Mouse (Mus musculus) megakaryocyte, adult 5-6 weeks (primary cell): ENCODE results near the gene Morc1. TPM values are rescaled to one million over a fixed set of nuclear protein-coding genes. Genes with fewer than 3 reads are reported as not detected.

Source experiments
- ATAC-seq: 2 replicates; pipeline ENCODE4 v1.8.0; 2016; ENCODE audit warnings: mild to moderate bottlenecking, inconsistent platforms; ENCODE audit not compliant: poor library complexity, severe bottlenecking
- total RNA-seq, 2 experiments: library from RNA; stranded (forward) in 1 of 2; stranded (reverse) in 1 of 2; fragments of 153-499, 151-499 nt in 1 of 2; fragments of 221-1000, 200-1000 nt in 1 of 2; gene quantifications; 2 replicates each; pipeline versions ENCODE4 v1.2.3 to v1.2.4; 2015 to 2017

Morc1 gene
- not detected in 2 replicates for total RNA-seq (2015)
- not detected in 2 replicates for total RNA-seq (2017)

GRCm38 (mm10) chr16:48431027-48431426, at the start of gene Morc1:
TSS of gene Morc1 (plus strand) at chr16:48431237.
- ATAC-seq = no peak

GRCm38 (mm10) chr16:48383582-48384257, 47.3 kb upstream of the Morc1 start:
- ATAC-seq = no peak

- no peak for ATAC-seq
Measured at GRCm38 (mm10) chr16:48386982-48387381, 44.1 kb upstream of the Morc1 start.

GRCm38 (mm10) chr16:48395278-48395677, 35.8 kb upstream of the Morc1 start:
- no peak for ATAC-seq

- no peak for ATAC-seq
Measured at GRCm38 (mm10) chr16:48402963-48403362, 28.1 kb upstream of the Morc1 start.

- 0 out of 2 replicates have a peak, but pooled peaks have one; percentile 21 for ATAC-seq
Measured at GRCm38 (mm10) chr16:48403423-48403822, 27.6 kb upstream of the Morc1 start.

- no peak for ATAC-seq
Measured at GRCm38 (mm10) chr16:48404009-48404408, 27.0 kb upstream of the Morc1 start.

GRCm38 (mm10) chr16:48405674-48406403, 25.2 kb upstream of the Morc1 start:
- no peak for ATAC-seq

- no peak for ATAC-seq
Measured at GRCm38 (mm10) chr16:48409580-48409979, 21.5 kb upstream of the Morc1 start.

GRCm38 (mm10) chr16:48410125-48410524, 20.9 kb upstream of the Morc1 start:
- no peak for ATAC-seq

GRCm38 (mm10) chr16:48412246-48412645, 18.8 kb upstream of the Morc1 start, which contains the start of gene Gm5485:
TSS of gene Gm5485 (minus strand) at chr16:48412416.
- no peak for ATAC-seq

GRCm38 (mm10) chr16:48418557-48418956, 12.5 kb upstream of the Morc1 start:
- ATAC-seq = no peak

GRCm38 (mm10) chr16:48419035-48419434, 12.0 kb upstream of the Morc1 start:
- no peak for ATAC-seq

GRCm38 (mm10) chr16:48422501-48422900, 8.5 kb upstream of the Morc1 start:
- no peak for ATAC-seq

GRCm38 (mm10) chr16:48424069-48424468, 7.0 kb upstream of the Morc1 start:
- no peak for ATAC-seq

GRCm38 (mm10) chr16:48429427-48429826, 1.6 kb upstream of the Morc1 start:
- ATAC-seq = no peak

- no peak for ATAC-seq
Measured at GRCm38 (mm10) chr16:48435454-48435853, 4.4 kb downstream of the Morc1 start.

GRCm38 (mm10) chr16:48437476-48437875, 6.4 kb downstream of the Morc1 start:
- no peak for ATAC-seq

- ATAC-seq = no peak
Measured at GRCm38 (mm10) chr16:48444589-48444988, 13.6 kb downstream of the Morc1 start.

GRCm38 (mm10) chr16:48446161-48446925, 15.3 kb downstream of the Morc1 start:
- ATAC-seq = no peak

GRCm38 (mm10) chr16:48453264-48453663, 22.2 kb downstream of the Morc1 start:
- ATAC-seq = no peak
